Mouse (Mus musculus) neural tube, embryonic 12.5 days (tissue): ENCODE results near the gene 4930524B15Rik. TPM values are rescaled to one million over a fixed set of nuclear protein-coding genes. Genes with fewer than 3 reads are reported as not detected.
"Not testable (repeated sequence)": the region's sequence is repeated elsewhere in the genome, so short reads cannot be mapped to it uniquely, and the experiment has no call there.

Experiments
- ATAC-seq: fragments of 200-750 bp; cut with Nextera tagmentation; 2 replicates; pipeline ENCODE4 v1.8.0; 2017; ENCODE audit warnings: low read depth, mild to moderate bottlenecking, moderate TSS enrichment, moderate library complexity; ENCODE audit not compliant: low FRiP score
- H3K27ac ChIP-seq: fragments of 300-500 bp; sonication (generic); 2 replicates; pipeline ENCODE4 v1.5.1; 2016
- H3K27me3 ChIP-seq: fragments of 300-500 bp; sonication (generic); replicated peaks from 2 replicates; pipeline ENCODE4 v1.6.1; 2016; ENCODE audit warnings: mild to moderate bottlenecking
- H3K36me3 ChIP-seq: fragments of 300-500 bp; sonication (generic); 2 replicates; pipeline ENCODE4 v1.6.1; 2016; ENCODE audit warnings: mild to moderate bottlenecking
- H3K4me1 ChIP-seq: fragments of 300-500 bp; sonication (generic); 2 replicates; pipeline ENCODE4 v1.6.1; 2016
- H3K4me2 ChIP-seq: fragments of 300-500 bp; sonication (generic); replicated peaks from 2 replicates; pipeline ENCODE4 v1.6.1; 2016; ENCODE audit warnings: mild to moderate bottlenecking
- H3K4me3 ChIP-seq: fragments of 300-500 bp; sonication (generic); 2 replicates; pipeline ENCODE4 v1.5.1; 2016
- H3K9ac ChIP-seq: fragments of 300-500 bp; sonication (generic); 2 replicates; pipeline ENCODE4 v1.6.1; 2016; ENCODE audit warnings: mild to moderate bottlenecking
- H3K9me3 ChIP-seq: fragments of 300-500 bp; sonication (generic); 2 replicates; pipeline ENCODE4 v1.6.1; 2016; ENCODE audit warnings: mild to moderate bottlenecking
- WGBS: fragments of 180-500 bp; shearing (Covaris S2); methylation state at CpG from one replicate; pipeline ENCODE4 v1.1.7; 2016; 5-methylcytosine and 5-hydroxymethylcytosine counted together
- polyA plus RNA-seq: library from polyadenylated mRNA; unstranded; fragments of >200 nt; fragmentation: Nextera tagmentation; extraction: Ambion mirVana; gene quantifications from 2 replicates; pipeline ENCODE4 v1.2.1, GENCODE M21; 2016

The 4930524B15Rik gene
- polyA plus RNA-seq, 1 experiment from 2014 or later = 0.15 TPM

DNA sequence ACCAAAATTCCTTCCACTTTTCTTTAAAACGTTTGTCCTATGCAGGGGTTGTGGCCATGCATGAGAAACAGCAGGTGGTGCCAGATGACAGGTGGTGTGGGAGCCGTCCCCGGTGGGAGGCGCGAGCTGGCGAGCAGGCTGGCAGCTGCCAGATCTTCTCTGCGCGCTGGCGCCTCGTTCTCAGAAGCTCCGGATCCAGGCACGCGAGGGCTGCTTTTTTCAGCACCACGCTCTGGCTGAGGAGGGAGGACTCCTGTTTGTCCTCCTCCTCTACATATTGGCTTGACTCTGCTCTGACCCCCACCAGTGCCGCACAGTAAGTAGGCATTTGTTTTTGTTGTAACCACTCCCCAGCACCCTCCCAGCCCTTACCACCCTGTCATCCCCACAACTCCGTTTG is 34.9 kb downstream of the 4930524B15Rik start, which contains the start of gene Nsg2:
TSS of gene Nsg2 (plus strand) at position 183 of the 400 bp plus-strand sequence.
- Histone ChIP-seq H3K9ac (peak within 1 kb of the TSS; percentile 82), H3K36me3 (peaks cover 19% of the 10 kb centered on the region), H3K4me2 (peak within 1 kb of the TSS; percentile 60), H3K9me3 (no peaks in the 10 kb centered on the region), H3K27me3 (no peaks in the 10 kb centered on the region), H3K27ac (peak within 1 kb of the TSS; percentile 87), H3K4me1 (peaks cover 18% of the 10 kb centered on the region), H3K4me3 (peak within 1 kb of the TSS; percentile 46)
- ATAC-seq = peak; percentile 76
- under 1% methylated on average over 16 of the region's 16 CpGs for WGBS

GRCm38 (mm10) chr11:32001181-32001910 is 36.0 kb downstream of the 4930524B15Rik start:
- Histone ChIP-seq H3K27ac (peak overlapping the region; percentile 87), H3K27me3 (no peaks in the 10 kb centered on the region), H3K4me1 (peaks cover 18% of the 10 kb centered on the region), H3K36me3 (peaks cover 29% of the 10 kb centered on the region), H3K4me2 (peak overlapping the region; percentile 53), H3K9ac (peak overlapping the region; percentile 73), H3K4me3 (peak overlapping the region; percentile 42), H3K9me3 (peaks cover 5% of the 10 kb centered on the region)
- WGBS = under 1% methylated on average over 11 of the region's 11 CpGs
- ATAC-seq = no peak

- peaks cover 42% of the 10 kb centered on the region for H3K36me3 ChIP-seq
- no peaks in the 10 kb centered on the region for H3K27me3 ChIP-seq
- 0 out of 2 replicates have a peak overlapping the region, but pooled peaks have one; percentile 87 for H3K27ac ChIP-seq
- H3K9ac ChIP-seq = peak overlapping the region; percentile 73
- peaks cover 17% of the 10 kb centered on the region for H3K9me3 ChIP-seq
- H3K4me2 ChIP-seq = peak overlapping the region; percentile 53
- H3K4me3 ChIP-seq = peak overlapping the region; percentile 42
- H3K4me1 ChIP-seq = peaks cover 18% of the 10 kb centered on the region
- WGBS = 3% methylated on average over 5 of the region's 5 CpGs
- ATAC-seq = peak; percentile 82
Measured at GRCm38 (mm10) chr11:32002670-32003072, 37.3 kb downstream of the 4930524B15Rik start.

GRCm38 (mm10) chr11:32008049-32008448 is 42.7 kb downstream of the 4930524B15Rik start:
- 94% methylated on average over 3 of the region's 3 CpGs for WGBS
- not testable (repeated sequence) for H3K27ac ChIP-seq, H3K9ac ChIP-seq, H3K4me2 ChIP-seq, ATAC-seq, H3K27me3 ChIP-seq, H3K4me3 ChIP-seq
- Histone ChIP-seq H3K9me3 (peaks cover 17% of the 10 kb centered on the region), H3K4me1 (peaks cover 49% of the 10 kb centered on the region), H3K36me3 (peaks cover 46% of the 10 kb centered on the region)

GRCm38 (mm10) chr11:32008852-32009251 is 43.5 kb downstream of the 4930524B15Rik start:
- ATAC-seq = no peak
- no peak overlapping the region for H3K4me2 ChIP-seq
- peaks cover 44% of the 10 kb centered on the region for H3K36me3 ChIP-seq
- H3K9ac ChIP-seq = no peak overlapping the region
- no peaks in the 10 kb centered on the region for H3K27me3 ChIP-seq
- no peak overlapping the region for H3K4me3 ChIP-seq
- H3K4me1 ChIP-seq = peaks cover 41% of the 10 kb centered on the region
- H3K9me3 ChIP-seq = peaks cover 17% of the 10 kb centered on the region
- no peak overlapping the region for H3K27ac ChIP-seq
- WGBS = 70% methylated on average over 3 of the region's 3 CpGs

GRCm38 (mm10) chr11:32009961-32010662 is 44.7 kb downstream of the 4930524B15Rik start:
- Histone ChIP-seq H3K36me3 (peaks cover 34% of the 10 kb centered on the region), H3K27ac (0 out of 2 replicates have a peak overlapping the region, but pooled peaks have one; percentile 34), H3K4me1 (peaks cover 38% of the 10 kb centered on the region), H3K9me3 (peaks cover 17% of the 10 kb centered on the region), H3K4me3 (no peak overlapping the region), H3K27me3 (no peaks in the 10 kb centered on the region), H3K4me2 (peak overlapping the region; percentile 41), H3K9ac (no peak overlapping the region)
- peak; percentile 77 for ATAC-seq
- 8% methylated on average over 13 of the region's 13 CpGs for WGBS

DNA sequence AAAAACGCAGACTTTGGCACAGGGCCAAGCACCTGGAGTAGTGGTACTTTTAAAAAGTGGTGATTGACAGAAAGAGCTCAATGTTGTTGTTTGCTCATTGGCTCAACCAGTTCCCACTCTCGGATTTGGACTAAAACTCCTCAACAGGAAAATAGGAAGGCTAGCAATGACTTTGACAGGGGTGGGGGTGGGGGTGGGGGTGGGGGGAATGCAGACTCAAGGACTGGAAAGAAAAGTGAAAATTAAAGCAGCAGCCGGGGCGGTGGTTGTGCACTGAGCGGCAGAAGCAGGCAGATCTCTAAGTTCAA is 45.2 kb downstream of the 4930524B15Rik start:
- WGBS = 39% methylated on average over 5 of the region's 5 CpGs
- Histone ChIP-seq H3K4me1 (peaks cover 38% of the 10 kb centered on the region), H3K9ac (no peak overlapping the region), H3K9me3 (peaks cover 17% of the 10 kb centered on the region), H3K36me3 (peaks cover 29% of the 10 kb centered on the region), H3K4me3 (no peak overlapping the region), H3K4me2 (peak overlapping the region; percentile 41), H3K27ac (0 out of 2 replicates have a peak overlapping the region, but pooled peaks have one; percentile 34), H3K27me3 (no peaks in the 10 kb centered on the region)
- 0 out of 2 replicates have a peak, but pooled peaks have one; percentile 11 for ATAC-seq

DNA sequence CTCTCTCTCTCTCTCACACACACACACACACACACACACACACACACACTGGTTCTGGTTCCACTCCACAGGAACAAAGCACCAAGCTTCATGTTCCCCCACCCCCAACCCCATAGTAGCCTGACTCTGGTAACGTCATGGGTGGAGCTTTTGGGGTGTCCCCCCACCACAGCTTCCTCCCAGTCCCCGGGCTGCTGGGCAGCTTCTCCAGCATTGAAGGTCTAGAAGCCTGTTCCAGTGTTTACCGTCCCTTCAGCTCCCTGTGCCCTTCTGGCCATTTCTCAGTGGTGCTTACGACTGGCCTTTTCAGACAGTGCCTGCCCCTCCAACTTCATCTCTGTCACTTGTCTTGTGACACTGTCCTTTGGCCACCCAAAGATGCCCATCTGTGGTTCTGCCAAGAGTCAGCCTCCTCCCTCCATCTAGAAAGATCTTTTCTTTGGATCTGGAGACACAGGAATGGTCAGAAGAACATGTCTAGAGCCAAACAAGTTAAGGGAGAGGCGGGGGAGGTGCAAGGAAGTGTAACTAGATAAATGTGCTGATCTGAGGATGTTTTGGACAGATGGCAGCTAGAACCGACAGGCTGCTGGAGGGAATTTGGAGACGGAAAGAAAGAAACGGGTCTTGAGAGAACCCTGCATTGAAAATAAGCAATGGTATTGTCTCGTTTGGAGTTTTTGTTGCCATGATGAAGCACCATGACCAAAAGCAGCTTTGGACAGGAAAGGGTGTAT is 46.6 kb downstream of the 4930524B15Rik start:
- H3K36me3 ChIP-seq = peaks cover 15% of the 10 kb centered on the region
- no peak for ATAC-seq
- H3K4me3 ChIP-seq = no peak overlapping the region
- 64% methylated on average over 9 of the region's 9 CpGs for WGBS
- peaks cover 43% of the 10 kb centered on the region for H3K4me1 ChIP-seq
- no peak overlapping the region for H3K4me2 ChIP-seq
- H3K27me3 ChIP-seq = no peaks in the 10 kb centered on the region
- H3K27ac ChIP-seq = no peak overlapping the region
- H3K9me3 ChIP-seq = peaks cover 5% of the 10 kb centered on the region; the same call in 1 of the 2 replicates
- H3K9ac ChIP-seq = no peak overlapping the region

DNA sequence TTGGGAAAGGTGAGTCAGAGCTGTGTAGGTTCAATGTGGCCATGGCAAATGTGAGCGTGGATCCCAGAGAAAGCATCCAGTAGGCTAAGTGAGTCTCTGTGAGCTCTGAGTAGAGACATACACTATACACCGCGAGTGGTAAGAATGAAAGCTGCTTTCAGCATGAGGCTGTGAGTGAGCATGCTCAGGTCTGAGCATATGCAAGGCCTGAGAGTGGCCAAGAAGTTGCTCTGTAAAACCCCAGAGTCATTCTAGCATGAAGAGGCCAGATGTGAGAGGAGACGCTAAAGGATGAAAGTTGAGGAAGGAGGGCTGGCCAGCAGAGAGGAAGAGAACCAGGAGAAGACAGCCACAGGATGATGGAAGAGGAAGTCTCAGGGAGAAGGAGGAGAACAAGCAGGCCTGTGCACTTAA is 47.6 kb downstream of the 4930524B15Rik start:
- Histone ChIP-seq H3K27me3 (no peaks in the 10 kb centered on the region), H3K9ac (no peak overlapping the region), H3K4me3 (no peak overlapping the region), H3K36me3 (peaks cover 7% of the 10 kb centered on the region; the same call in 1 of the 2 replicates), H3K4me1 (peaks cover 53% of the 10 kb centered on the region), H3K4me2 (no peak overlapping the region), H3K9me3 (no peaks in the 10 kb centered on the region), H3K27ac (no peak overlapping the region)
- ATAC-seq = no peak
- 87% methylated on average over 4 of the region's 4 CpGs for WGBS

DNA sequence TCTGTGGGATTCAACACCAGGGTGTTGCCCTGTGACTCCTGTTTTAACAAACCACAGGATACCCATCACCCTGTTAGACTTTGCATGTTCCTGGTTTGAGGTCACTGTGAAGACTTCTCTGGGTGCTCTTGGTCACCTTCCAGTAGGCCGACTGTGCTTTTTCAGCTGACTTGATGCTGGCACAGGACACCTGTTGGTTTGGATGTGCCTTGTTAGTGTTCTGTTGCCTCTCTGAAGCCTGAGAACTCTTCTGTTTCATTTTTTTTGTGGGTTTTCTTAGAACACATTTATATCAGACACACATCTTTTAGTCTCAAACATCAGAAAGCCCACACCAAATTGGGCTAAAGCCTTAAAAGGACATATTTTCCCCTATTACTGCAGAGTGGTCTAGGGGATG is 48.2 kb downstream of the 4930524B15Rik start:
- peaks cover 58% of the 10 kb centered on the region for H3K4me1 ChIP-seq
- 86% methylated on average over 1 of the region's 1 CpGs for WGBS
- no peak overlapping the region for H3K27ac ChIP-seq
- H3K9me3 ChIP-seq = no peaks in the 10 kb centered on the region
- no peak for ATAC-seq
- no peak overlapping the region for H3K4me2 ChIP-seq
- no peak overlapping the region for H3K9ac ChIP-seq
- no peaks in the 10 kb centered on the region for H3K27me3 ChIP-seq
- peaks cover 12% of the 10 kb centered on the region; the same call in 1 of the 2 replicates for H3K36me3 ChIP-seq
- no peak overlapping the region for H3K4me3 ChIP-seq

GRCm38 (mm10) chr11:32018201-32018600 is 52.8 kb downstream of the 4930524B15Rik start:
- no peak overlapping the region for H3K27ac ChIP-seq
- no peak overlapping the region for H3K4me2 ChIP-seq
- no peak overlapping the region for H3K4me3 ChIP-seq
- H3K4me1 ChIP-seq = peaks cover 43% of the 10 kb centered on the region
- peaks cover 23% of the 10 kb centered on the region for H3K36me3 ChIP-seq
- H3K9me3 ChIP-seq = no peaks in the 10 kb centered on the region
- no peak for ATAC-seq
- 56% methylated on average over 4 of the region's 4 CpGs for WGBS
- no peak overlapping the region for H3K9ac ChIP-seq
- no peaks in the 10 kb centered on the region for H3K27me3 ChIP-seq
